Mouse (Mus musculus) G1E (cell line): ENCODE measurements around the gene Scml4.

Experiments used
- CTCF ChIP-seq: IDR thresholded peaks from 2 replicates; pipeline ENCODE4 v1.5.1; 2012; ENCODE audit warnings: low read depth, low read length, inconsistent platforms, mixed read lengths
- GATA1 ChIP-seq: IDR thresholded peaks from 2 replicates; pipeline ENCODE4 v1.6.1; 2012; ENCODE audit warnings: borderline replicate concordance, low read length, inconsistent platforms, mixed read lengths
- GATA2 ChIP-seq: IDR thresholded peaks from 2 replicates; pipeline ENCODE4 v1.6.1; 2012; ENCODE audit warnings: low read depth, low read length, inconsistent platforms, borderline replicate concordance
- POLR2AphosphoS5 ChIP-seq: IDR thresholded peaks from 2 replicates; pipeline ENCODE4 v1.6.1; 2012; ENCODE audit warnings: low read depth, low read length, inconsistent platforms; ENCODE audit not compliant: insufficient replicate concordance
- TAL1 ChIP-seq: conservative IDR thresholded peaks from 2 replicates; pipeline ENCODE4 v1.6.1; 2012; ENCODE audit warnings: low read depth, low read length, inconsistent platforms, mixed read lengths

DNA sequence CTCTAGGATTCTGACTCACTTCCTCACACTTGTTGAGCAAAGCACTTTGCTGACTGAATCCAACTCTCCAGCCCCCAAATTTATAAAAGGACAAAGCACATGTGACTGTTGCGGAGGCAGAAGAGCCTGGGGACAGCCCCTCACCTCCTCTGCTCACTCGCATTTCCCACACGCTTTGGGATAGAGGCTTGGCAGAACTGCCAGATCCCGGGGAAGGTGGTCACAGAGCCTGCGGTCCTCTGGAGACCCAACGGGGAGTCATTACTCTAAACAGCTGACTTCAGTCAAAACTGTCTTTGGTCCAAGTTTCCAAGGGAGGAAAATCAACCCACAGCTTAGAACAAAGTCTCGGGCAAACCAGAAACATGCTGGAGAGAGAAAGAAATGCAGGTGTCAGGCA is 79.5 kb downstream of the Scml4 start:
- TF ChIP-seq CTCF (no peak), GATA1 (no peak), TAL1 (no peak), POLR2AphosphoS5 (no peak), GATA2 (no peak)
